Mouse (Mus musculus) left cerebral cortex, adult 8-10 months (tissue): ENCODE results near the gene Olfr1396. TPM values are rescaled to one million over a fixed set of nuclear protein-coding genes. Genes with fewer than 3 reads are reported as not detected.

Source experiments
- total RNA-seq, 4 experiments: library from RNA; stranded (reverse); gene quantifications; 2 replicates each; pipeline ENCODE4 v1.2.4; 2022

Olfr1396 gene
- total RNA-seq, 4 experiments from 2014 or later = not detected

Other genes starting within 250 kb of the Olfr1396 start
- 10 to 100 TPM in 2 of 4 experiments, 1 to 10 TPM in 2; 8.3 to 14.0 (median 10.7) TPM for gene Irgm1, start 243.2 kb downstream of the Olfr1396 start, total RNA-seq
- under 1 TPM in 3 of 4 experiments, not detected in 1; 0.17 to 0.86 (median 0.53) TPM for gene Gm5431, start 212.7 kb downstream of the Olfr1396 start, total RNA-seq
- gene Psme2b, start 168.7 kb downstream of the Olfr1396 start, total RNA-seq = 1 to 10 TPM; 1.2 to 3.5 (median 2.6) TPM
- gene Olfr56, start 136.0 kb downstream of the Olfr1396 start, total RNA-seq = not detected
- 1 to 10 TPM in 3 of 4 experiments, under 1 TPM in 1; 0.96 to 3.1 (median 1.8) TPM for gene 9930111J21Rik1, start 135.5 kb downstream of the Olfr1396 start, total RNA-seq
- under 1 TPM; 0.30 to 0.41 (median 0.37) TPM for gene Gm12185, start 122.6 kb downstream of the Olfr1396 start, total RNA-seq
- gene Tgtp1, start 120.7 kb downstream of the Olfr1396 start, total RNA-seq = 1 to 10 TPM in 2 of 4 experiments, under 1 TPM in 2; 0.42 to 1.3 (median 0.88) TPM
- 1 to 10 TPM; 1.3 to 3.1 (median 2.4) TPM for gene 9930111J21Rik2, start 63.6 kb downstream of the Olfr1396 start, total RNA-seq
- under 1 TPM in 2 of 4 experiments, not detected in 2; 0.23 to 0.56 TPM for gene Tgtp2, start 50.7 kb downstream of the Olfr1396 start, total RNA-seq
- 1 to 10 TPM in 1 of 4 experiments, under 1 TPM in 3; 0.81 to 1.0 (median 0.88) TPM for gene Ifi47, start 38.3 kb downstream of the Olfr1396 start, total RNA-seq
- not detected for gene Olfr1395, start 27.4 kb upstream of the Olfr1396 start, total RNA-seq
- not detected for gene Olfr1394, start 39.5 kb upstream of the Olfr1396 start, total RNA-seq
- gene Btnl9, start 72.3 kb upstream of the Olfr1396 start, total RNA-seq = under 1 TPM in 1 of 4 experiments, not detected in 3; 0.09 TPM
- 10 to 100 TPM; 64.1 to 83.4 (median 73.4) TPM for gene Zfp62, start 88.4 kb upstream of the Olfr1396 start, total RNA-seq
- 10 to 100 TPM; 65.9 to 72.3 (median 69.2) TPM for gene Mgat1, start 129.3 kb upstream of the Olfr1396 start, total RNA-seq
- gene Olfr1393, start 163.4 kb upstream of the Olfr1396 start, total RNA-seq = 1 to 10 TPM in 2 of 4 experiments, under 1 TPM in 2; 0.65 to 1.1 (median 0.84) TPM
- gene Olfr1392, start 170.4 kb upstream of the Olfr1396 start, total RNA-seq = under 1 TPM in 3 of 4 experiments, not detected in 1; 0.18 to 0.28 (median 0.23) TPM
- gene Olfr10, start 189.9 kb upstream of the Olfr1396 start, total RNA-seq = not detected
- not detected for gene Olfr1391, start 207.9 kb upstream of the Olfr1396 start, total RNA-seq
- gene Olfr1390, start 220.3 kb upstream of the Olfr1396 start, total RNA-seq = not detected